Mouse (Mus musculus) hindlimb bud, embryonic 11.5 days (tissue): ENCODE measurements around the gene Pdzd4.
A peak's percentile ranks its signal among the peaks of the same experiment; 100 is the strongest.

Experiments
- DNase-seq: peaks from one replicate; pipeline ENCODE4 v3.0.0-alpha.2; 2012; ENCODE audit warnings: low read depth, low spot score; ENCODE audit errors: extremely low spot score

Pdzd4 gene

GRCm38 (mm10) chrX:73824185-73825151, at the start of gene Pdzd4:
Gene Pdzd4 (minus strand): TSS chrX:73824969.
- DNase-seq = no peak

- no peak for DNase-seq
Measured at GRCm38 (mm10) chrX:73871956-73872355, 47.2 kb upstream of the Pdzd4 start.

GRCm38 (mm10) chrX:73871474-73871873, 46.7 kb upstream of the Pdzd4 start:
- no peak for DNase-seq

GRCm38 (mm10) chrX:73869334-73869733, 44.6 kb upstream of the Pdzd4 start:
- DNase-seq = peak; percentile 16

- DNase-seq = no peak
Measured at GRCm38 (mm10) chrX:73867852-73868251, 43.1 kb upstream of the Pdzd4 start.

GRCm38 (mm10) chrX:73867256-73867655, 42.5 kb upstream of the Pdzd4 start:
- DNase-seq = no peak

GRCm38 (mm10) chrX:73864692-73865091, 39.9 kb upstream of the Pdzd4 start:
- DNase-seq = no peak

GRCm38 (mm10) chrX:73855087-73855408, 30.3 kb upstream of the Pdzd4 start:
- no peak for DNase-seq

GRCm38 (mm10) chrX:73854326-73855086, 29.7 kb upstream of the Pdzd4 start:
- no peak for DNase-seq

GRCm38 (mm10) chrX:73836691-73837090, 11.9 kb upstream of the Pdzd4 start:
- DNase-seq = no peak

- no peak for DNase-seq
Measured at GRCm38 (mm10) chrX:73835731-73836130, 11.0 kb upstream of the Pdzd4 start.

- no peak for DNase-seq
Measured at GRCm38 (mm10) chrX:73823747-73824146, 1.0 kb downstream of the Pdzd4 start.

GRCm38 (mm10) chrX:73816596-73817314, 8.0 kb downstream of the Pdzd4 start:
- DNase-seq = no peak

- DNase-seq = no peak
Measured at GRCm38 (mm10) chrX:73815072-73815471, 9.7 kb downstream of the Pdzd4 start.

- DNase-seq = no peak
Measured at GRCm38 (mm10) chrX:73805814-73806213, 19.0 kb downstream of the Pdzd4 start.

- DNase-seq = no peak
Measured at GRCm38 (mm10) chrX:73798502-73798901, 26.3 kb downstream of the Pdzd4 start.

- DNase-seq = no peak
Measured at GRCm38 (mm10) chrX:73797511-73797910, 27.3 kb downstream of the Pdzd4 start.

- DNase-seq = no peak
Measured at GRCm38 (mm10) chrX:73793505-73793904, 31.3 kb downstream of the Pdzd4 start.

GRCm38 (mm10) chrX:73793039-73793438, 31.7 kb downstream of the Pdzd4 start:
- no peak for DNase-seq

- no peak for DNase-seq
Measured at GRCm38 (mm10) chrX:73788501-73788900, 36.3 kb downstream of the Pdzd4 start.

- no peak for DNase-seq
Measured at GRCm38 (mm10) chrX:73787225-73787558, 37.6 kb downstream of the Pdzd4 start.
